Comparison of ENCODE assay signal across 9 mouse cellular contexts in genomic region chr14:33939117-33939516, GRCm38 (mm10). TPM values are rescaled to one million over a fixed set of nuclear protein-coding genes. Genes with fewer than 3 reads are reported as not detected.
DNase-seq lines count a peak whose midpoint lies in the region; ATAC-seq and TF ChIP-seq lines count a peak whose summit lies in the region.
"Had no signal": no experiment of that assay in that cellular context is flagged by ENCODE, and none has a peak within 500 bp of the region (broad histone marks: within the 10 kb centered on the region; RNA-seq: fewer than 3 reads in every experiment).

No protein-coding gene starts in this region.

- H3K4me2 ChIP-seq in embryonic facial prominence, embryonic 14.5 days (ENCODE audit: low read depth, low read length): peak overlapping the region; percentile 29; the same call in 1 of the 2 replicates
- peak overlapping the region; percentile 51 for H3K4me2 ChIP-seq in heart, embryonic 15.5 days
- H3K4me2 ChIP-seq in liver, embryonic 14.5 days (ENCODE audit: low read depth): no peak overlapping the region

- ATAC-seq in embryonic facial prominence, embryonic 14.5 days (ENCODE audit: low read depth): peak; percentile 16; the same call in 1 of the 2 replicates
- ATAC-seq in heart, embryonic 15.5 days (replicated peaks; ENCODE audit: insufficient number of reproducible peaks, insufficient read depth, low FRiP score, low read depth): no peak
- ATAC-seq in liver, embryonic 14.5 days (ENCODE audit: insufficient read depth): no peak

- 31% methylated on average over 9 of the region's 9 CpGs for WGBS in embryonic facial prominence, embryonic 14.5 days
- WGBS in heart, embryonic 15.5 days: 29% methylated on average over 9 of the region's 9 CpGs
- WGBS in liver, embryonic 14.5 days (ENCODE audit: insufficient replicate concordance): 19% methylated on average over 9 of the region's 9 CpGs

- H3K27me3 ChIP-seq in embryonic facial prominence, embryonic 14.5 days (replicated peaks; ENCODE audit: control insufficient read depth, insufficient read depth, low read length): no peaks in the 10 kb centered on the region
- peaks cover 14% of the 10 kb centered on the region for H3K27me3 ChIP-seq in heart, embryonic 15.5 days
- H3K27me3 ChIP-seq in liver, embryonic 14.5 days (ENCODE audit: control insufficient read depth, insufficient read depth, low read length): no peaks in the 10 kb centered on the region

- H3K4me1 ChIP-seq in embryonic facial prominence, embryonic 14.5 days (ENCODE audit: control insufficient read depth, insufficient read depth, low read length): no peaks in the 10 kb centered on the region
- peaks cover 4% of the 10 kb centered on the region for H3K4me1 ChIP-seq in heart, embryonic 15.5 days (replicated peaks)
- H3K4me1 ChIP-seq in liver, embryonic 14.5 days (replicated peaks; ENCODE audit: control insufficient read depth in 2 of 2, insufficient read depth in 2 of 2, low read length in 1 of 2): 0 out of 4 replicates have a peak, but pooled peaks cover 0 to 3% of the 10 kb centered on the region in 2 experiments

- no peak for TF ChIP-seq EP300 in liver, embryonic 14.5 days (IDR thresholded peaks at IDR 0.05; ENCODE audit: low read depth)

- no peak overlapping the region for H3K27ac ChIP-seq in embryonic facial prominence, embryonic 14.5 days (replicated peaks; ENCODE audit: low read depth, low read length)
- no peak overlapping the region for H3K27ac ChIP-seq in heart, embryonic 15.5 days
- H3K27ac ChIP-seq in liver, embryonic 14.5 days: no peak overlapping the region

- H3K9ac ChIP-seq in embryonic facial prominence, embryonic 14.5 days (ENCODE audit: low read depth, low read length): no peak overlapping the region
- no peak overlapping the region for H3K9ac ChIP-seq in heart, embryonic 15.5 days
- H3K9ac ChIP-seq in liver, embryonic 14.5 days (replicated peaks): no peak overlapping the region

- no peak overlapping the region for H3K4me3 ChIP-seq in embryonic facial prominence, embryonic 14.5 days (ENCODE audit: low read depth, low read length)
- no peak overlapping the region for H3K4me3 ChIP-seq in heart, embryonic 15.5 days
- no peak overlapping the region for H3K4me3 ChIP-seq in liver, embryonic 14.5 days (ENCODE audit: insufficient read depth in 1 of 2, low read depth in 2 of 2, low read length in 2 of 2)

- H3K9me3 ChIP-seq in embryonic facial prominence, embryonic 14.5 days (ENCODE audit: control insufficient read depth, low read length): no peaks in the 10 kb centered on the region
- H3K9me3 ChIP-seq in heart, embryonic 15.5 days (replicated peaks): no peaks in the 10 kb centered on the region
- no peaks in the 10 kb centered on the region for H3K9me3 ChIP-seq in liver, embryonic 14.5 days (ENCODE audit: control insufficient read depth, low read length)

- peak; percentile 80 for TF ChIP-seq CTCF in liver, embryonic 14.5 days (IDR thresholded peaks at IDR 0.05; ENCODE audit: low read depth)

- DNase-seq in A20 (ENCODE audit: low read depth, low spot score): peak; percentile 81
- peak; percentile 84 for DNase-seq in adrenal gland, postnatal 14 days
- peak; percentile 67 for DNase-seq in embryonic facial prominence, embryonic 14.5 days (ENCODE audit: low spot score)
- DNase-seq in kidney, postnatal 36 days: peak; percentile 44 to 81
- no peak for DNase-seq in liver, embryonic 14.5 days (ENCODE audit: low read depth in 3 of 3, low spot score in 3 of 3)
- DNase-seq in ovary, postnatal 14 days (ENCODE audit: low spot score): peak; percentile 73
- no peak for DNase-seq in thymus, postnatal 10 days (ENCODE audit: low spot score in 2 of 2)

- H3K36me3 ChIP-seq in embryonic facial prominence, embryonic 14.5 days (ENCODE audit: control insufficient read depth, insufficient read depth, low read length): peaks cover 8% of the 10 kb centered on the region; the same call in 1 of the 2 replicates
- H3K36me3 ChIP-seq in heart, embryonic 15.5 days: no peaks in the 10 kb centered on the region
- H3K36me3 ChIP-seq in liver, embryonic 14.5 days (replicated peaks; ENCODE audit: control insufficient read depth, insufficient read depth, low read depth): no peaks in the 10 kb centered on the region

RNA-seq across cellular contexts. Expression of gene Gdf2, which starts 1.7 kb away (rescaled TPM):
- total RNA-seq in adrenal gland, postnatal 14 days (2021): 3.1 TPM in 1 of 2 replicates, not detected in the other
- polyA plus RNA-seq in embryonic facial prominence, embryonic 14.5 days (2014; fragmentation: Nextera tagmentation; extraction: Ambion mirVana): not detected in 2 replicates
- 0.11 and 0.19 TPM in 2 replicates for polyA plus RNA-seq in heart, embryonic 15.5 days (2015; fragmentation: Nextera tagmentation; extraction: Ambion mirVana)
- 3.6 and 4.1 TPM in 2 replicates for polyA plus RNA-seq in liver, embryonic 14.5 days (2012; rRNA removed)
- polyA plus RNA-seq in liver, embryonic 14.5 days (2014; fragmentation: Nextera tagmentation; extraction: Ambion mirVana): 6.6 and 7.9 TPM in 2 replicates

RNA-seq across cellular contexts. Expression of gene Rbp3, which starts 14.7 kb away (rescaled TPM):
- not detected in 2 replicates for total RNA-seq in adrenal gland, postnatal 14 days (2021)
- polyA plus RNA-seq in embryonic facial prominence, embryonic 14.5 days (2014; fragmentation: Nextera tagmentation; extraction: Ambion mirVana): not detected in 2 replicates
- polyA plus RNA-seq in heart, embryonic 15.5 days (2015; fragmentation: Nextera tagmentation; extraction: Ambion mirVana): 0.04 TPM in 1 of 2 replicates, not detected in the other
- polyA plus RNA-seq in liver, embryonic 14.5 days (2012; rRNA removed): 0.02 TPM in 2 replicates
- not detected in 2 replicates for polyA plus RNA-seq in liver, embryonic 14.5 days (2014; fragmentation: Nextera tagmentation; extraction: Ambion mirVana)
- total RNA-seq: adrenal gland, postnatal 4 days had no signal

RNA-seq across cellular contexts. Expression of gene Gdf10, which starts 15.7 kb away (rescaled TPM):
- total RNA-seq in adrenal gland, postnatal 14 days (2021): 10.1 and 12.8 TPM in 2 replicates
- polyA plus RNA-seq in embryonic facial prominence, embryonic 14.5 days (2014; fragmentation: Nextera tagmentation; extraction: Ambion mirVana): 34.2 and 35.8 TPM in 2 replicates
- polyA plus RNA-seq in heart, embryonic 15.5 days (2015; fragmentation: Nextera tagmentation; extraction: Ambion mirVana): 7.1 and 17.1 TPM in 2 replicates
- 3.7 and 3.9 TPM in 2 replicates for polyA plus RNA-seq in liver, embryonic 14.5 days (2012; rRNA removed)
- 4.8 and 4.9 TPM in 2 replicates for polyA plus RNA-seq in liver, embryonic 14.5 days (2014; fragmentation: Nextera tagmentation; extraction: Ambion mirVana)

RNA-seq across cellular contexts. Expression of gene Zfp488, which starts 39.4 kb away (rescaled TPM):
- not detected in 2 replicates for total RNA-seq in adrenal gland, postnatal 14 days (2021)
- 0.13 and 0.14 TPM in 2 replicates for polyA plus RNA-seq in embryonic facial prominence, embryonic 14.5 days (2014; fragmentation: Nextera tagmentation; extraction: Ambion mirVana)
- 0.03 TPM in 1 of 2 replicates, not detected in the other for polyA plus RNA-seq in heart, embryonic 15.5 days (2015; fragmentation: Nextera tagmentation; extraction: Ambion mirVana)
- polyA plus RNA-seq in liver, embryonic 14.5 days (2012; rRNA removed): 0.02 TPM in 1 of 2 replicates, not detected in the other
- polyA plus RNA-seq in liver, embryonic 14.5 days (2014; fragmentation: Nextera tagmentation; extraction: Ambion mirVana): not detected in 2 replicates

Comparison
In these comparisons a context has a peak if more than half of its experiments do, and no peak if none do; other contexts are left out.
1. DNase-seq: peak in A20 (single experiment), adrenal gland, postnatal 14 days (single experiment), embryonic facial prominence, embryonic 14.5 days (single experiment), kidney, postnatal 36 days (2 of 2) and ovary, postnatal 14 days (single experiment); none in liver, embryonic 14.5 days (0 of 3) and thymus, postnatal 10 days (0 of 2).